Mouse (Mus musculus): ENCODE measurements around the gene Prnp.

Prnp gene

GRCm38 (mm10) chr2:131906846-131907245 is 2.9 kb upstream of the Prnp start:
- no peak for DNase-seq (ENCODE audit: low read depth, low spot score)

- no peak for DNase-seq (ENCODE audit: low read depth, low spot score)
These were observed 2.4 kb upstream of the Prnp start for GRCm38 (mm10) chr2:131907311-131907710.

- DNase-seq (ENCODE audit: low read depth, low spot score) = no peak
These were observed 1.3 kb upstream of the Prnp start for GRCm38 (mm10) chr2:131908351-131908861.

- DNase-seq (ENCODE audit: low read depth, low spot score) = no peak
These were observed 822 bp upstream of the Prnp start for GRCm38 (mm10) chr2:131908906-131909305.

GRCm38 (mm10) chr2:131910847-131911246 is 1.1 kb downstream of the Prnp start:
- DNase-seq (ENCODE audit: low read depth, low spot score) = no peak

- DNase-seq (ENCODE audit: low read depth, low spot score) = no peak
These were observed 1.6 kb downstream of the Prnp start for GRCm38 (mm10) chr2:131911341-131911740.

GRCm38 (mm10) chr2:131912526-131913258 is 3.0 kb downstream of the Prnp start:
- no peak for DNase-seq (ENCODE audit: low read depth, low spot score)

GRCm38 (mm10) chr2:131932275-131932902 is 22.7 kb downstream of the Prnp start:
- no peak for DNase-seq (ENCODE audit: low read depth, low spot score)

- DNase-seq (ENCODE audit: low read depth, low spot score) = no peak
These were observed 23.3 kb downstream of the Prnp start for GRCm38 (mm10) chr2:131933013-131933412.

GRCm38 (mm10) chr2:131933598-131933997 is 23.9 kb downstream of the Prnp start:
- DNase-seq (ENCODE audit: low read depth, low spot score) = no peak

GRCm38 (mm10) chr2:131934243-131934642 is 24.5 kb downstream of the Prnp start:
- DNase-seq (ENCODE audit: low read depth, low spot score) = no peak

GRCm38 (mm10) chr2:131935390-131936105 is 25.8 kb downstream of the Prnp start:
- no peak for DNase-seq (ENCODE audit: low read depth, low spot score)

- DNase-seq (ENCODE audit: low read depth, low spot score) = no peak
These were observed 26.7 kb downstream of the Prnp start for GRCm38 (mm10) chr2:131936410-131936809.

GRCm38 (mm10) chr2:131939404-131940111 is 29.8 kb downstream of the Prnp start:
- peak; percentile 32 for DNase-seq (ENCODE audit: low read depth, low spot score)

- no peak for DNase-seq (ENCODE audit: low read depth, low spot score)
These were observed 30.8 kb downstream of the Prnp start for GRCm38 (mm10) chr2:131940506-131940905.

GRCm38 (mm10) chr2:131941501-131941900 is 31.8 kb downstream of the Prnp start:
- no peak for DNase-seq (ENCODE audit: low read depth, low spot score)

- DNase-seq (ENCODE audit: low read depth, low spot score) = no peak
These were observed 34.6 kb downstream of the Prnp start for GRCm38 (mm10) chr2:131944370-131944769.

- DNase-seq (ENCODE audit: low read depth, low spot score) = peak; percentile 71
These were observed 35.5 kb downstream of the Prnp start for GRCm38 (mm10) chr2:131945225-131945624.

- no peak for DNase-seq (ENCODE audit: low read depth, low spot score)
These were observed 36.0 kb downstream of the Prnp start for GRCm38 (mm10) chr2:131945765-131946164.

- DNase-seq (ENCODE audit: low read depth, low spot score) = no peak
These were observed 36.6 kb downstream of the Prnp start for GRCm38 (mm10) chr2:131946351-131946750.

- no peak for DNase-seq (ENCODE audit: low read depth, low spot score)
These were observed 38.4 kb downstream of the Prnp start for GRCm38 (mm10) chr2:131948156-131948555.
